Mouse (Mus musculus) frontal cortex, postnatal 10 days (tissue): ENCODE results near the gene Aph1a.
"Not testable (repeated sequence)": the region's sequence is repeated elsewhere in the genome, so short reads cannot be mapped to it uniquely, and the experiment has no call there.

ENCODE experiments used
- DNase-seq, 2 experiments: peaks; one replicate each; pipeline ENCODE4 v3.0.0; 2022; ENCODE audit warnings: low spot score in 2 of 2, mixed read lengths in 1 of 2

The Aph1a gene

GRCm38 (mm10) chr3:95893606-95894316 lies at the start of gene Aph1a:
Aph1a (plus strand) TSS chr3:95893969.
- peak; percentile 95 for DNase-seq

GRCm38 (mm10) chr3:95850611-95851010 lies 43.2 kb upstream of the Aph1a start:
- DNase-seq, result no peak

- DNase-seq, result no peak
These were observed 42.5 kb upstream of the Aph1a start for GRCm38 (mm10) chr3:95851317-95851716.

- DNase-seq, result peak; percentile 88 to 92
These were observed 38.2 kb upstream of the Aph1a start, which contains the start of gene Prpf3 for GRCm38 (mm10) chr3:95855502-95856089. Prpf3 (minus strand) TSS chr3:95855885.

GRCm38 (mm10) chr3:95856115-95856514 lies 37.7 kb upstream of the Aph1a start:
- no peak for DNase-seq

- not testable (repeated sequence) for DNase-seq
These were observed 36.7 kb upstream of the Aph1a start for GRCm38 (mm10) chr3:95857050-95857449.

DNA sequence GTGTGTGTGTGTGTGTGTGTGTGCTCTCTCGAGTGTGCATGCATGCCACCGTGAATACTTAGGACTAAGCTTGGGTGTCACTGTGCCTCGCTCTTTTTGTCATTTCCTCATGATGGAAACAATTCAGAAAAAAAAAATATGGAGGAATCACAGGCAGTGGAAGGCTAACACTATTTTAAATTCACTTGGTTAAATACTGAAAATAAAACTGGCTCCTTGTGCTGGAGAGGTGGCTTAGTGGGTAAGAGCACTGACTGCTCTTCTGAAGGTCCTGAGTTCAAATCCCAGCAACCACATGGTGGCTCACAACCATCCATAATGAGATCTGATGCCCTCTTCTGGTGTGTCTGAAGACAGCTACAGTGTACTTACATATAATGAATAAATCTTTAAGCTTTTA lies 35.5 kb upstream of the Aph1a start:
- DNase-seq, result not testable (repeated sequence)

DNA sequence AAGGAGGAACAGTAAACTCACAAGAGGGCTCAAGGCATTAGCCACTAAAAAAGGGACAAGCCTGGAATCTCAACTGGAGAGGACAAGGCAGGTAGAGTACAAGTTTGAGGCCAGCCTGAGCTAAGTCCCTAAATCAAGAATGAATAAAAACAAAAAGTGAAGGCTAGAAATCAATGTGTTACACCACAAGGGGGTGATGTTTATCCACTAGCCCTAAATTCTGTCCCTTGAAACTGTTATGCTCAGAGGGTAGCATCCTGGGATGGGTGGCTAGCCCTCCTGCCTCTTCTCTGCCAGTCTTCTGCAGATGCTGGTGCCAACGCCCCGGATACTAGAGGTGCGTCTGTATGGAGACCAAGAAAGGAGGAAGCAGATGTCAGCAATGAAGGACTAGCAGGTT lies 33.4 kb upstream of the Aph1a start:
- DNase-seq, result no peak

- DNase-seq, result no peak
These were observed 32.6 kb upstream of the Aph1a start for GRCm38 (mm10) chr3:95861216-95861615.

GRCm38 (mm10) chr3:95861796-95862195 lies 32.0 kb upstream of the Aph1a start:
- peak in 1 of 2 experiments; percentile 47 for DNase-seq

DNA sequence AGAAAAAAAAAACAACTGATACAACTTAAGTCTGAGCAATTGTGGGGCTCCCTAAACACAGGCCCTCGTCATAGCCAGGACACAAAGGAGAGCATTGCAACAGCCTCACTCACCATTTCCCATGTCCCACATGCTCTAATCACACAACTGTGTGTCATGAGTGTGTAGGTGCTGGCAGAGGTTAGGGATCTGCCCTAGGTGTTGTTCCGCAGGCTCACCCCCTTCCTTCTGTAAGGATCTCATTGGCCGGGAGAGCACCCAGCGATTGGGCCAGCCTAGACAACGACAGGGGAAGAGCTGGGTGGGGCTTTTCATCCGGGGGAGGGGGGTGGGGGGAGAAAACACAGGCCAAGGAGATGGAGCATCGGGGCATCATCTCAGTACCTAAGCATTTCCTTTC lies 30.2 kb upstream of the Aph1a start:
- no peak for DNase-seq

DNA sequence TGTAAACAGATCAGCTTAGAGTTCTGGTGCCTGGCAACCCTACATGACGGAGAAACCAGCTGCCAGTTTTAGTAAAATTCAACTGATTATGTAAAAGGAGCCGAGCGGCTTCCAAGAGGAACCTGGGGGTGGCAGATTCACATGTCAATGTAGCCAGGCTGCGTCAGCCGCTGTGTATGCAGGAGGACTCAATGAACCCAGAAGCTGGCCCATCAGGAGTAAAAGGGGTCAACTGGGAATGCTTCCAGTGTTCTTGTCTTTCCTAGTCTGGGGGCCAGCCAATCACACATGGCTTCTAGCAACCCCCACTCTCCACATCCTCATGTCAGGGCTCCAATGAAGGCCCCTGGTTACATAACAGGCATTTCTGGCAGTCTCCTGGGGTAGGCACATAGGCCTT lies 28.7 kb upstream of the Aph1a start:
- DNase-seq, result peak; percentile 33 to 57

- DNase-seq, result no peak
These were observed 28.2 kb upstream of the Aph1a start for GRCm38 (mm10) chr3:95865571-95865970.

DNA sequence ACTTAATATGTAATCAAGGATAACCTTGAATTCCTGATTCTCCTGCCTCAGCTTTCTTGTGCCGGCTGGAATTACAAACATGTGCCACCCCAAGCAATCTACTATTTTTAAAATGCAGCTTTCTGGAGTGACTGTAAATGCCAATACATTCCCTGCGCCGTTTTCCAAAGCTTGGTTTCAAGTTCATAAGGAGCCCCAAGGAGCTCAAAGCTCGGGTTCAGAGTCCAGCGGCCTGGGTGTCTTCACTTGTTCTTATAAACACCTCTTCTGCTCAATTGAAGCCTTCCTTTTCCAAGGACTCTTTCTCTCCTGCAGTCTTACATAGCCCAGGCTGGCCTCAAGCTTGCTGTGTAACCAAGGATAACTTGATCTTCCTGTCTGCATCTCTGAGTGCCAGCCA lies 27.7 kb upstream of the Aph1a start:
- DNase-seq, result no peak

DNA sequence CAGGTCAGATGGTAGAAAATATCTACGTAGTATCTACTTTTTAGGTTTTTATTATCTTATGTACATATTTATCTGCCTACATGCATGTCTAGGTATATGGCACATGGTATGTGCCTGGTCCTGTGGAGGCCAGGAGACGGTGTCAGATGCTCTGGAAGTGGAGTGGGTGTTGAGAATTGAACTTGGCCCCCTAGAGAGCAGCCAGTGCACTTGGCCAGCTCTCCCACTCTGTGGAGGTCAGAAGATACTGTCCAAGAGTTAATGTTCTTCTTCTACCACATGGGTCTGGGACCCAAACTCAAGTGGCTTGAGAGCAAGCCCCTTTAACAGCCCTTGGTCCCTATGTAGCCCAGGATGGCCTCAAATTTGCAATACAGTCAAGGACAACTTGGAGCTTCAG lies 26.4 kb upstream of the Aph1a start:
- no peak for DNase-seq

DNA sequence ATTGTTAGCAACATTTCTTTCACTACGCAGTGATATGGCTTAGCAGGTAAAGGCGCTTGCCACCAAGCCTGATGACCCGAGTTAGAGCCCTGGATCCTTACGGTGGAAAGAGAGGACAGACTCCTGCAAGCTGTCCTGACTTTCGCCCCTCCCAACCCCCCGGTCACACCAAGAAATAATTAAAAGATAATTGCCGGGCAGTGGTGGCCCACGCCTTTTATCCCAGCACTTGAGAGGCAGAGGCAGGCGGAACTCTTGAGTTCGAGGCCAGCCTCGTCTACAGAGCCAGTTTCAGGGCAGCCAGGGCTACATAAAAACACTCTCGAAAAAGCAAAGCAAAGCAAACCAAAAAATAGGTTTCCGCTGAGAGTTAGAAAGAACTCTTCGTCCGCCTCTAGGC lies 22.8 kb upstream of the Aph1a start:
- DNase-seq, result no peak

GRCm38 (mm10) chr3:95871392-95871867 lies 22.3 kb upstream of the Aph1a start, which contains the start of gene Mrps21:
Mrps21 (minus strand) TSS chr3:95871519.
- DNase-seq, result peak; percentile 80

- no peak for DNase-seq
These were observed 21.7 kb upstream of the Aph1a start for GRCm38 (mm10) chr3:95872048-95872447.

- no peak for DNase-seq
These were observed 14.7 kb upstream of the Aph1a start for GRCm38 (mm10) chr3:95879063-95879462.

DNA sequence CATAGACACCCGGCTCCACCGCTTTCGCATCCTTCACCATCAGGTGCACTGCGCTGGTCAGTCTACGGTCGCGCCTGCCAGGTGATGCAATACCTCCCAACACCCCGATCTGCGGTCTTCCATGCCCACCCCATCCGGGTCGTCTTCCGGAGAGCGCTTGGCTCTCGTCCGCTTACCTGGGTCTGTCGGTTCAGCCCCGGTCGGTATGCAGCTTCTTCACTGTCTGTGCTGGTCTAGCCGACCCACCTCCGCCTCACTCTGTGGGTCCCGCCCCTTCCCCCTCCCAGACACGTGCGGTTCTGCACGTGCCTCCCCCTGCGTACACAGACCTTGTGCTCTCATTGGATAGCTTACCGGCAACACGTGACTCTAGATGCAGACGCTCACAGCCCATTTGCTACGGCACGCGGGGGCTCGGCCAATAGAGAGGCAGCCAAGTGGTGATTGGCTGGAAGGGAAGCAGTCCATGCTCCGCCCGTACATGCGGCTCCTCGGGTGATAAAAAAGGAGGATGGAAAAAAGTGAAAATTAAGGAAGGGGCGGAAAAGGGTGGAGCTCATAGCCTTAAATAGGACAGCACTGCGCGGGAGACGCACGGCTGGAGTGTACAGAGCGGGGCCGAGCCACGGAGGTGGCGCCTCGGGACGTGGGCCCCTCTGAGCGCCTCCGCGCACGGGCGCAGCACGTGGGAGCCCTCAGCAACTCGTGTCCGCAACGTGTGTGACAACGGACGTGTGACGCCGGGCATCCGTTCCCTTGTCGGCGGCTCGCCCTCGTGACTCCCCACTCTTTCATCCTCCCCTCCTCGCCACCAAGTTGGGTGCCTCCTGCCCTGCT lies 11.6 kb upstream of the Aph1a start, which contains the start of gene Ciart:
Gene Ciart, minus strand, starts transcription at position 273 of the 837 bp plus-strand sequence.
- peak; percentile 95 to 97 for DNase-seq

DNA sequence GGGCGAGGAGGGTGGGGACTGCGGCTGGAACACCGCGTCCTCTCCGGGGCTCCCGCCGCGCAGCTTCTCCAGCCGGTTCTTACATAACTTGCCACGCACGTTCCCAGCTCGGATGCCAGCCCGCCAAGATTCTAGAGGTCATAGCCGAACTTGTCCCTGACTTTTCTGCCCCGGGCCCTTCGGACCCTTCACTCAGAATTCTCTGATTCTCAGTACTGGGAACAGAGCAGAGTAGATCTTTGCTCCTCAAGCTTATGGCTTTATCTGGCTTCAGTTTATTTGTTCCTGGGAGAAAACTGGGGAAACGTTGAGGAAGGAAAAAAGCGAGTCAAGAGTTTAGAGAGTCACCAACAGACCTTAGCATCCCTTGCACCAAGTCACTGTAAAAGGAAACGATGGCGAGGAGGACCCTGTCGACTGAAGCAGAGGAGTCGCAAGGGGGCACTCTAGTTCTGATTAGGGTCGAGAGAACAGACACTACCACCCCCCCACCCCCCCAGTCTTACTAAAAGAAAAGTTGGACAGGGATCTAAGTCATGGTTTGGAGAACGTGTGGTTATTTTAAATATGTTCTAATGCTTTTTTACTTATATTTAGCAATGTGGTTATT lies 10.8 kb upstream of the Aph1a start:
- peak in 1 of 2 experiments; percentile 69 for DNase-seq

GRCm38 (mm10) chr3:95884400-95884799 lies 9.4 kb upstream of the Aph1a start:
- no peak for DNase-seq
